Mouse (Mus musculus): ENCODE results near the gene Rtn4rl2.

DNA sequence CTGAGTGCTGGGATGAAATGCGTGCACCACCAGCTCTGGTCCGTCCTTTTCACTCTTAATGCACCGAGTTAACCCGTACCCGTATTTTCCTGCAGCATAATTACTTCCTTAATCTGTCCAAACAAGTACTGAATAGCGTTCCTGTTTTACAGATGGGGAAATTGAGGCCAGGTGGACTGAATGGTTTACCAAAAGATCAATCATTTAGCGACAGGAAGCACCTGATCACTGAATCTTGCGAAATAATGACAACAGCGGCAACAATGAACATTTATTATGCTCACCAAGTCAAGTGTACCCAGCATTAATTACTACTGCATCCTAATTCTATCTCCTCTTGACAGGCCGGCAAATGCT lies 47.9 kb downstream of the Rtn4rl2 start, which contains the start of gene Slc43a1:
- TF ChIP-seq POLR2A (IDR thresholded peaks at IDR 0.05; ENCODE audit: insufficient read depth, low read depth, low read length) (no peak), CTCF (IDR thresholded peaks at IDR 0.05) (no peak), EP300 (IDR thresholded peaks at IDR 0.05; ENCODE audit: insufficient read depth, low read depth, low read length) (no peak)

Data from heart, adult 2 months (tissue).